Mouse (Mus musculus) lung, postnatal 36 days (tissue): Measurements from ENCODE around the gene Zrsr1.

Source experiments
- DNase-seq: peaks from one replicate; pipeline ENCODE4 v3.0.0; 2022; ENCODE audit warnings: mixed read lengths

Gene Zrsr1

DNA sequence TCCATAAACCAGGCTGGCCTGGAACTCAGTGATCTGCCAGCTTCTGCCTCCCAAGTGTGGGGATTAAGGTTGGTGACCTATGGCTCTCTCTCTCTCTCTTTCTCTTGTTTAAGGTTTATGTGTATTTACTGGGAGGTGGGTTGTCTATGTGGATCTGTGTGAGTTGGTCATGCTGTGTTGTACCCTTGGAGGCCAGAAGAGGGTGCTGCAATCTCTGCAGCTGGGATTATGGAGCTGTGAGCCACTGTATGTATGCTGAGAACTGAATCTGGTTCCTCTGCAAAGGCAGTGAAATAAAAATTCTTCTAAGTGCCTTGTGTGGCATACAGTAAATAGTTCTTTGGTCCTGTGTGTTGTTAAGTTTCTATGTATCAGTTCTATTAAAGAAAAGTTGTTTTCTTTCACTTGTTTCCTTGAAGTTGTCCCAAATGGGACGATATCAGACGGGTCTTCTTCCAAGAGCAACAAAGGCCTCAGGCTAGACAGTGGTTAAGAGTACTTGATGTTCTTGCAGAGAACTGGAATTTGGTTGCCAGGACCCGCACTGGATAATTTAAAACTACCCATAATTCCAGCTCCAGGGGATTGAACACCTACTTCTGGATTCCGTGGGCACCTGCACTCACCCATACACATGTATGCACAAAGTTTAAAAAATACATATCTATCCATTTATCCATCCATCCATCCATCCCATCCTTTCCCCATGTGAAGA lies 41.9 kb downstream of the Zrsr1 start:
- DNase-seq, result peak; percentile 24

DNA sequence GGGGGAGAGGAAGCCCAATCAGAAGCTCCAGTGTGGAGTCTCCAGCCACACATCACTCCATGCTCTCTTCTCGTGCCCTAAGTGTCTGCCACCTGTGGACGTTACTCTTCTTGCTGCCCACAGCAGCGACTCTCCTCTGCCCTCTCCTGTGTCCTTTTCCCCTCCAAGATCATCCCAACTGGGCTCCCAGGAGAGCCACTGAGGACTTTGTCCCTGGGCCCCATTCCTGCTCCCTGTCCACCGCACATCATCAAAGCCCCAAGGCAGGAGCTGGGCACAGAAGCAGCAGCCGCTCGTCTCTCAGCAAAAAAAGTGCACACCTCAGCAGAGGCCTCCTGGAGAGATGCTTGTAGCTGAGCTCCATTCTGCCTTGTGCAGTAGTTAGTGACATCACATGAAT lies 43.2 kb downstream of the Zrsr1 start:
- DNase-seq, result no peak

DNA sequence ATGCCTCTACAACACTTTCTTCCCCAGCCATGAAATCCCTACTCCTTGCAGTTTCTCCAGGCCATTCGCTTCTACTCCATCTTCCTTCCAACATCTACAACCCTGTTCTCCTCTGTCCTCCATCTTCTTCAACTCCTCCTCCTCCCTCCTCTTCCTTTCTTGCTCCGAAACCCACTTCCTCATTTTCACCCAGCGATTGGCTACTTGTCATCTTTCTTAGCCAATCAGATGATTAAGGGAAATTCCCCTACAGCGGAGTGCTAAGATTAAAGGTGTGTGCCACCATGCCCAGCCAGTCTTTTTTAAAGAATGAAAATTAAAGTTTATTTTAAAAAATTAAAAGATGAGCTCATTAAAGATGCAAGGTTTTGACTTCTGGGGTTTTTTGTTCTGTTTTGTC lies 46.1 kb downstream of the Zrsr1 start:
- no peak for DNase-seq

DNA sequence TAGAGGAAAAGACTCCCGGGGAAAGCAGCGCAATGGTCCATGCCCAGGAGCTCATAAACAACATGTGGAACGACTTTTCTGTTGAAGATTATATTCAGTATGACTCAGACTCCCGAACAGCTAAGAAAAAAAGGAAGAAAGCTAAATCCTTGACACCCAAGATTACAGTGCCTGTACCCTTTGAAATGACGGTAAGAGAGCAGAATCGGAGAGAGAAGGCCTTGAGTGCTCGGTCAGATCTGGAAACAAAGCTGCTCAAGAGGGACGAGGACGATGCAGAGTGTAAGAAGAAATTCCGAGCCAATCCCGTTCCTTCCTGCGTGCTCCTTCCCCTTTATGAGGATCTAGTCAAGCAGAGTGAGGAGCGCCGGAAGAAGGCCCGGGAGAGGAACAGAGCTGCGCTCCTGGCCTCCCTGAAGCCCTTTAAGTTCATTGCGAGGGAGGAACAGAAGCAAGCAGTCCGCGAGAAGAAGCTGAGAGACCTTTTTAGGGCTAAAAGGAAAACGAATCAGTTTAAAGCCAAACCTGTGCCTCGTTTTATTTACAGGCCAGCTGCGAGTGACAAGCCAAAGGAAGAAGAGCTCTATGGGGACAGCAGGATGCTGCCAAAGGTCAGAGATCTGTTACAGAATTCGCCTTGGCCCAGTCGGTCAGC lies 48.4 kb downstream of the Zrsr1 start:
- DNase-seq, result no peak

DNA sequence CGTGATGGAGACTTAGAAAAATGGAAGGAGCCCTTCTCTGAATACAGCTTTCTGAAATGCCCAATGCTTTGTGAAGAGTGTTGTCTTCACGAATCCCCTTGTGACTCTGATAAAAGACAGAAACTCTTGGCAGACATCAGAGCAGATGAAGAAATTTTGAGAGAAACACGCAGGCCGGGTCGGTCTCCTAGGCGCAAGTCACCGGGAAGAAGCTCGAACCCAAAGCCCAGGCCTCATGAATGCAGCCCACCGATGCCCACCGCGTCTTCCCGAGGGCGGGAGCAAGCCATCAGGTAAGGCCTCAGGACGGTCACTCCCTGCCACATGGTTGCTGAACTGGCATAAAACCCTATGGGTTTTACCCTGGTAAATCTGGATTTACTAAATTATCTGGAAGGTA lies 49.0 kb downstream of the Zrsr1 start:
- no peak for DNase-seq

DNA sequence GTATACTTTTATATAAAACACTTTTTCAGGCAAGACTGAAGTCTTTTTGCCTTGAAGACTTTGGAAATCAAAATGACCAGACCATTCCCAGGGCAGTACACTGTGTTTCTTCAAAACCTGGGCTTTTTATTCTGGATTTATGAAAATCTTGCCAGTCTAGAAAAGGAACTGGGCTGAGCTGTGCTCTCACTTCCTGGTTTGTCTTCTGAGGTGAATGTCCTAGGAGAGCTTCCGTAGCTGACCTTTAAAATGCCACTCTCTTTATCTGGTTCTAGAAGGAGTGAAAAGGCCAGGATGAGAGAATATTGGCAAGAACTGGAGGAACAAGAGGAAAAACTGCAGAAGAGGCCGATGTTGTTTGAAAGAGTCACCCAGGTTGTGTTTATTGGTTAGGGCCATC lies 51.4 kb downstream of the Zrsr1 start:
- no peak for DNase-seq

DNA sequence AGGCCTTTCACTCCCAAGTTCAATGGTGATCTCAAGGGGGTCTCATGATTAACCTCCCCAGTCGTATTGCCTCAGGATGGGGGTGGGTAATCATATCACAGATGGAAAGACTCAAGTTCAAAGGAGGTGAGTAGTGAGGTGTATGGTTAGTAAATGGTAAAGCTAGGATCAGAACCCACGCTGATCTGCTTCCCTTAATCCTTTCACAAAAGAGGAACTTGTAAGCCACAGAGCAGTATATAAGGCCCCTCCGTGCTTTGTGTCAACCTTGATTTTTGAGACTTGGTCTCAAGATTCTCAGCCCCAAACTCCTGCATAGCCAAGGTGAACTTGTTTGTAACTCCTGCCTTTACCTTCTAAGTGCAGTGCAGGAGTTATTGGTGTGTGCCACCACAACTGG lies 52.4 kb downstream of the Zrsr1 start:
- no peak for DNase-seq
